Mouse (Mus musculus) spleen, adult 18-20 months (tissue): ENCODE results near the gene Magi2.
"Not testable (repeated sequence)": the region's sequence is repeated elsewhere in the genome, so short reads cannot be mapped to it uniquely, and the experiment has no call there.

Experiments used
- DNase-seq, 2 experiments: peaks; one replicate each; pipeline ENCODE4 v3.0.0; 2022; ENCODE audit warnings: mixed read lengths in 2 of 2

Gene Magi2

DNA sequence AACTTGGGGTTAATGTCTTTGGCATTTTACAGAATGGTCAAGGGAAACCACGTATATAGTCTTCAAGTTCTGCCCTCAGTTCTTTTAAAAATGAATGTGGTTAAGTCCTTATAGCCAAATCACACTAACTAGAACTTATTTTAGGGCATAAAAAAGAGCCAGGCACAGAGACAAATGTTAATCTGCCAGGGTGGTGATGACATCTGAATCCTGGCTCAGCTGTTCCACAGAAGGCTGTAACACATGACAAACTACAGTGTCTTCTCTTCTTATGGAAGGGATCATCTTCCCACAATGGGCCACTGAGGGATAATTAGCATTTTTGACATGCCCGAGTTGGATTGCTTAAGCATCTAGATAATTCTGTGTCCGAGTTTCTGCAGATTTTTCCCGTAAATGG is 1299.8 kb downstream of the Magi2 start:
- not testable (repeated sequence) for DNase-seq

DNA sequence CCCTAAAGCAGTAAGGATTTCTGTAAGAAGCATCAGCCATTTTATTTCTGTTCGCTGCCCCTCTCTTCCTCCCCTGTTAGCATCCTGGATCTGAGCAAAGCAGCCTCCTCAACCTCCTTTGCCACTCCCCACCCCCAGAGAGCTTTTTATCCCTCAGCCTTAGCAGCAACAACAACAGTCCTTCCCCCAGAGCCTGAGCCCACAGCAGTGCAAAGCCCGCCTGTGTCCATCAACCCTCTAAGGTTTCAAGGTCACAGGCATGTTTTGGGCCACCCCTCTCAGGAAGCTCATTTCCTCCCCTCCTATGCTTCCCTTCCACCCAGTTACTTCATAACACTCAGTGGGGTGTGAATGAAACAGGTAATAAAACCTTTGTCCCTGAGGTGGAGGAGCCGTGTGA is 1309.7 kb downstream of the Magi2 start:
- no peak for DNase-seq

- no peak for DNase-seq
These were observed 1310.7 kb downstream of the Magi2 start for GRCm38 (mm10) chr5:20537369-20538022.

- DNase-seq, result no peak
These were observed 1317.5 kb downstream of the Magi2 start for GRCm38 (mm10) chr5:20544374-20544773.

- no peak for DNase-seq
These were observed 1332.5 kb downstream of the Magi2 start for GRCm38 (mm10) chr5:20559378-20559777.

- DNase-seq, result no peak
These were observed 1333.0 kb downstream of the Magi2 start for GRCm38 (mm10) chr5:20559821-20560220.

DNA sequence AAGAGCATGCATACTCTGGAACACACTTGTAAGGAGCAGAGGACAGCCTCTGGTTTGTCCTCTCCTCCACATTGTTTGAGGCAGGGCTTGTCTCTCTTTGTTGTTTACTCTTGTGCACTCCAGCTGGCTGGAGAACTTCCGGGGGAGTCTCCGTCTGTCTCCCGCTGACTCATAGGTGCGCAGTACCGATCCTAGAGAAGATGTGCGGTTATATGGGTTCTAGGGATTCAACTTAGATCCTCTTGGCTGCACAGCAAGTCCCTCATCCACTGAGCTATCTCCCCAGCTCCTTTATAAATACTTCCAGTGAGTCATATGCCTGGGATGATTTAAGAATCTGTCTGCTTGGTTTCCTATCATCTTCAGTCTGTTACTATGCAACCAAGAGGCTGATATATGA is 1341.6 kb downstream of the Magi2 start:
- DNase-seq, result no peak

GRCm38 (mm10) chr5:20568966-20569365 is 1342.1 kb downstream of the Magi2 start:
- no peak for DNase-seq

GRCm38 (mm10) chr5:20574816-20575215 is 1348.0 kb downstream of the Magi2 start:
- no peak for DNase-seq

DNA sequence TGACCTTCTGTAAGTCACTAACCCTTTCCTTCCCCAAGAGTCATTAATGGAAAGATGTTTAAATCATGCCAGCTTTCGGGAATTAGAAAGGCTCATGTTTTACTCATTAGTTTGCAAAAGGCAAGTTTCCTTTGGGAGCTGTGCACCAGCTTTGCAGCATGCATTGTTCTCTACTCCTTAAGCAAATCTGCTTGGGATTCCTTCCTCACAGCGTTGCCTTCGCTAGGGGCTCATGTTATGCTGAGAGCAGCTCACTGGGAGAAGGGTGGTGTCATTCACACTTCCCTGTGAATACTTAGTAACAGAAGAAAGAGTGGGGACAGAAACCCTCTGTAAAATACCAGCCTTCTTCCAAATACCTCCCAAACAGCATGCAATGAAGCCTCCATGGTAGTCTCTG is 1349.0 kb downstream of the Magi2 start:
- DNase-seq, result no peak

GRCm38 (mm10) chr5:20576266-20576665 is 1349.4 kb downstream of the Magi2 start:
- DNase-seq, result no peak

DNA sequence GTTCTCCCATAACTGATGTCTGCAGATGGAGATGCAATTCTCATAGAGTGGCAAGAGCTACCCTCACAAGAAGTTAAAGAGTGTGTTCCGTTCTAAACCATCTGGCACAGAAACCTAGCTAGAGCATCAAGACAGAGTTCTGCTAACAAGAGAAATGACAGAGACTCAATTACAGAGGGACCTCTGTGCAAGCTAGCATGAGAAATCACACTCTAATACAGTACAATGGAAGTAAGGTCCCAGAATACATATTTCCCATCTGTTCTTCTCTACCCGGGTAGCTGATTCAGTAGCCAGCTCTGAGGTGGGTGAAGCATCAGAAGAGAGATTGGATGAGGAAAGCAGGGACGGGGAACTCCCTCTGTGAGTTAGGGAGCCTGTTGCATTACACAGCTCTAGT is 1351.8 kb downstream of the Magi2 start:
- DNase-seq, result no peak

- DNase-seq, result no peak
These were observed 1353.8 kb downstream of the Magi2 start for GRCm38 (mm10) chr5:20580619-20581018.

GRCm38 (mm10) chr5:20582995-20583435 is 1356.2 kb downstream of the Magi2 start:
- DNase-seq, result no peak

DNA sequence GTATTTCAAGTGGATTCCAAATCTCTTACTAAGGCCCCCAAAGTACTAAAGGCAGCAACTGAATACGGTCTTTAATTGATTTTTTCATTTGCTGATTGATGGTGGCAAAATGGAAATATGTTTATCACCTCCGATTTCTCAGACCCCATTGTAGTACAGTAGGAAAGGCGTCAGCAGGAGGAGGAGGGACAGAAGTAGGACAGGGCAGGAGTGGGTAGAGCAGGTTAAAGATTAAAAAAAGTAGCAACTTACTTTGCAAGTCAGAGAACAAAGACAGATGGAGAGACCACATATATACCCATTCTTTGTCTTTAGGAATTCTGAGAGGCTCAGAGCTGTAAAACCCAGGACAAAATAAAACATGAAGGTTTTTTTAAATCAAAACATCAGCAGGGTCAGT is 1356.8 kb downstream of the Magi2 start:
- no peak for DNase-seq

DNA sequence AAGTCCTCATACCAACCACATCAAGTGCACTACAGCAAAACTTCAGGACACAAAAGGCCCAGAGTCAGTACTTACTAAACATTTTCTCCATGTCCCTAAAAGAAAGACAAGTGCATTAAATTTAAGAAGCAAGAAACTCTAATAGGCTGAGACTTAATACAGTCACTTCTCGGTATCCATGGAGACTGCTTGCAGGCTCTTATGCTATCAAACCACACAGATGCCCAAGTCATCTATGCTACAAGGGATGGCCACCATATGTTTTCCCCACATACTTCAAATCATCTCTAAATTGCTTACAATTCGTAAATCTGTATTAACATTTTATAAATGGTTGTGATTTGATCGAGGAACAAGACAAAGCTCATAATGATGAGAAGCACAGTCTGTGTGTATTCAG is 1357.9 kb downstream of the Magi2 start:
- DNase-seq, result no peak

- no peak for DNase-seq
These were observed 1362.9 kb downstream of the Magi2 start for GRCm38 (mm10) chr5:20589731-20590130.

GRCm38 (mm10) chr5:20598196-20598595 is 1371.4 kb downstream of the Magi2 start:
- DNase-seq, result no peak

GRCm38 (mm10) chr5:20603756-20604469 is 1377.1 kb downstream of the Magi2 start:
- no peak for DNase-seq

DNA sequence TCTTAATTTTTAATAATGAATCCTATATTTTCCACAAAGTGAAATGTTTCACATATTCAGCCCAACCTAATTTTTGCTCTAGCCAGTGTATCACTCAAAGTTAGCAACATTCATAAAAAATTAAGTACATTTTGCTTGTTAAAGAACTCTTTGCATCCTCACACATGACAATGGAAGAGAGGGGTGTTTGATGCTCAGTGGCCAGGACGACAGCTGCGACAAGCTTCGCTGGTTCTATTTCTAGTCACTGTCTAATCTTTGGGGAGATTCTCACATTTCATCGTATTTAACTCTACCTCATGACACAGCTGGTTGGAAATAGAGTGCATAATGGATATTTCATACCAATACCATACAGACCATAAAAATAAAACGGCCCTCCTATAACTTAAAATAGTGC is 1379.7 kb downstream of the Magi2 start:
- DNase-seq, result no peak

DNA sequence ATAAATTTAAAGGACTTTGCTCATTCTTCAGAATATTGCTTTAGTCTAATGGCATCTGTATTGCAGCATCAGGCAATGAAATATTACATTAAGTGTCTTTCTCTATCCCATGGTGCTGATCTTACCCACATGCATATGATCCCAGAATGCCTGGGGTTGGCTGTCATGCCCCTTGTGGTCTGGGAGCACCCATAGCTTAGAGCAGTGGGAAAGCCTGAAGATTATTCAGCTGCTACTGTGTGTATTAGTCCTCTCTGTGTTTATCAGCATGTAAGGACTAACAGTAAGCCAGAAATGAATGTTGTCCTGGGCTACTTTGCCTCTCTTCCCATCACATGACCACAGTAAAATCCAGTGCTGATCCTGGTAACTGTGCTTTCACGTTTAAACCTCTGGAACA is 1380.7 kb downstream of the Magi2 start:
- DNase-seq, result no peak

DNA sequence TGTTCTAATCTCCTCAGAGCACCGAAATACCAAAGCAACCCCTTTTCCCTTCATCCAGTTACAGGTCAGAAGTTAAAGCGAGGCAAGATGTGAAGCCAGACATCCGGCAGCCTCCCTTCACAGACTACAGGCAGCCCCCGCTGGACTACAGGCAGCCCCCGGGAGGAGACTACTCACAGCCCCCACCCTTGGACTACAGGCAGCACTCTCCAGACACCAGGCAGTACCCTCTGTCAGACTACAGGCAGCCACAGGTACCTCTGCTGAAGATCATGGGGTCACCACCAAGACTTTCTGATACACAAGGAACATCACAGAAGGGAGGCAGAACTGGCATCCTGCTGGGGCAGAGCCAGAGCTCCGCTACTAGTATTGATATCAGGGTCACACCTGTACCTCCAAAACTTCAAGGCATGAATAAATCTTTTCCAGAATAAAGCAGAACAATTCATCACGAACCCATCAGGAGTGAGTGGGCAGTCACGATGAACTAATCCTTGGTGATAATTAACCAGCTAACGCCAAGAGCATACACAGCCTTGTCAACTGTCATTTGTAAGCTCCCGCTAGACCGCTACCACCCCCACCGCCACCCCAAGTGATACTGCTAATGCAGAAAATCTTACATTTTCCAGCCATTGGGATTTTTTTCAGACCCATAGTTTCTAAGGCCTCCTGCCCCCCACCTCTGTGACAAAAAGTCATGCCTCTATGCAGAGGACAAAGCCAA is 1382.5 kb downstream of the Magi2 start:
- no peak for DNase-seq

DNA sequence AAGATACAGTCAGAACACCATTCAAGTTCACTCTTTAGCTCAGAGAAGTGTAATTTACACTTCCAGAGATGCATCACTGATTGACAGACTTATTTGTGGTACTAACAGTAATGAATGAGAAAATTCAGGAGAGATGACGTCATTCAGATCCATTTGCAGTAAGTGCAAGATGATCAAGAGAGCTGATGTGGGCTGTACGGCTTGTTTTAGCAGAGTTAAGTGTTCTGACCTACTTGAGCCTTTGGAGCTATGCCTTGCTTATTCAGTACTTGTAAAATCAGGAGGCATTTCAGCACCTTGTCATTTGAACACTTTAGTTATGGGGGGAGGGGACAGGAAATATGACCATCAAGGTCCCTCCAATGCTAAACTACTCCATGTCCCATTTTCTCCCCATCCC is 1383.8 kb downstream of the Magi2 start:
- no peak for DNase-seq

- DNase-seq, result no peak
These were observed 1385.8 kb downstream of the Magi2 start for GRCm38 (mm10) chr5:20612616-20613015.
